Mouse (Mus musculus) Patski (cell line): ENCODE measurements around the gene Tchh. TPM values are rescaled to one million over a fixed set of nuclear protein-coding genes. Genes with fewer than 3 reads are reported as not detected.
A peak's percentile ranks its signal among the peaks of the same experiment; 100 is the strongest.
"Not testable (repeated sequence)": the region's sequence is repeated elsewhere in the genome, so short reads cannot be mapped to it uniquely, and the experiment has no call there.

Experiments used
- ATAC-seq: fragments of 100-300 bp; one replicate; pipeline ENCODE4 v1.8.0; 2021
- CTCF ChIA-PET: fragments of 350-600 bp; sonication (Branson Sonifier 250); formaldehyde crosslinking; loops from one replicate; lab custom pipeline; 2022; ENCODE audit warnings: inconsistent platforms; lab: Charles Lee
- POLR2A ChIA-PET: fragments of 350-600 bp; sonication (Branson Sonifier 250); formaldehyde crosslinking; loops from one replicate; lab custom pipeline; 2022; ENCODE audit warnings: antibody characterized with exemption, inconsistent platforms; lab: Charles Lee
- DNase-seq: peaks from one replicate; pipeline ENCODE4 v3.0.0-alpha.2; 2011; ENCODE audit warnings: low read depth, low spot score
- H3K27me3 ChIP-seq: fragments of 371-371 bp; one replicate; pipeline ENCODE4 v1.5.1; 2021
- CTCF ChIP-seq: fragments of 100-300 bp; IDR thresholded peaks from one replicate; pipeline ENCODE4 v1.5.1; 2021
- in situ Hi-C: fragments of 300-500 bp; cut with MboI; formaldehyde crosslinking; loops from 3 replicates; pipeline ENCODE4 v1.11.1; 2018; ENCODE audit warnings: low pct_unique_long_range_greater_than_20kb, mixed read lengths
- polyA plus RNA-seq: library from polyadenylated mRNA; unstranded; gene quantifications from one replicate; pipeline ENCODE4 v1.2.3, GENCODE M21; 2021

Gene Tchh
- polyA plus RNA-seq, 1 experiment from 2014 or later: 3.6 TPM

GRCm38 (mm10) chr3:93446128-93446755 is 4.1 kb downstream of the Tchh start:
- in situ Hi-C loops: no loop called here
- DNase-seq (no peak), ATAC-seq (no peak)
- TF ChIP-seq CTCF: no peak
- peaks cover 85% of the 10 kb centered on the region for H3K27me3 ChIP-seq
- CTCF ChIA-PET: interaction anchor here (1.0 to 5.6 kb wide), 11 partner anchors 8 to 316 kb away, joined by 3 to 53 read pairs (median 4); no protein-coding TSS in a partner anchor
- POLR2A ChIA-PET: interaction anchor here (0.6 kb wide), 1 partner anchor 91 kb away, joined by 4 read pairs; no protein-coding TSS in a partner anchor

DNA sequence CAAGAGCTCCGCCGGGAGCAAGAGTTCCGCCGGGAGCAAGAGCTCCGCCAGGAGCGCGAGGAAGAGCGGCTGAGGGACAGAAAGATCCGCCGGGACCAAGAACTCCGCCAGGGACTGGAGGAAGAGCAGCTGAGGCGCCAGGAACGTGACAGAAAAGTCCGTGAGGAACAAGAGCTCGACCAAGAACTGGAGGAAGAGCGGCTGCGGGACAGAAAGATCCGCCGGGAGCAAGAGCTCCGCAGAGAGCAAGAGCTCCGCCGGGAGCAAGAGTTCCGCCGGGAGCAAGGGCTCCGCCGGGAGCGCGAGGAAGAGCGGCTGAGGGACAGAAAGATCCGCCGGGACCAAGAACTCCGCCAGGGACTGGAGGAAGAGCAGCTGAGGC is 4.6 kb downstream of the Tchh start:
- H3K27me3 ChIP-seq: peaks cover 85% of the 10 kb centered on the region
- ATAC-seq: peak; percentile 0
- DNase-seq, in situ Hi-C loops: not testable (repeated sequence)
- ChIA-PET POLR2A (interaction anchor here (0.6 kb wide), 1 partner anchor 91 kb away, joined by 4 read pairs; no protein-coding TSS in a partner anchor), CTCF (interaction anchor here (1.0 to 5.6 kb wide), 7 partner anchors 38 to 317 kb away, joined by 3 to 53 read pairs (median 4); no protein-coding TSS in a partner anchor)

GRCm38 (mm10) chr3:93447138-93447841 is 5.2 kb downstream of the Tchh start:
- ChIA-PET CTCF (interaction anchor here (0.9 to 5.6 kb wide), 7 partner anchors 36 to 86 kb away, joined by 3 to 53 read pairs (median 4); no protein-coding TSS in a partner anchor), POLR2A (interaction anchor here (0.6 kb wide), 1 partner anchor 92 kb away, joined by 4 read pairs; no protein-coding TSS in a partner anchor)
- DNase-seq (no peak), ATAC-seq (peak; percentile 28)
- in situ Hi-C loops: no loop called here
- no peak for TF ChIP-seq CTCF
- H3K27me3 ChIP-seq: peaks cover 85% of the 10 kb centered on the region

DNA sequence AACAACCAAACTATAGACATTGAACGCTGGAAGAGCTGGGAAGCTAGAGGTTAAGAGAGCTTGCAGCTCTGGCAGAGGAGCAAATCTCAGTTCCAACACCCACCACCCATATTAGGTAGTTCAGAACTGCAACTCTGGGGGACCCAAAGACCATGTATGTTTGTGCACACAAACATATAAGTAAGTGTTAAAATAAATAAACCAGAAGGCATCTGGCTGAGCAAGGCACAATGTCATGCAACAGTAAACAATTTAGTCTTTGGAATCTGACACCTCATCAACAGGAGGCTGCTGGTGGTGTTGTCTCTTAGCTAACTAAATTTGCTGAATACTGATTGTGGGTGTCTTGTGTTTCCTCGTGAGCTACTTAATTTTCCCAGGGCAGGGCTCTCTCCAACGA is 24.4 kb downstream of the Tchh start:
- POLR2A ChIA-PET: no interaction called here

GRCm38 (mm10) chr3:93467130-93467529 is 25.0 kb downstream of the Tchh start:
- in situ Hi-C loops: no loop called here
- no peak for TF ChIP-seq CTCF
- ATAC-seq (no peak), DNase-seq (no peak)
- H3K27me3 ChIP-seq: peaks cover 46% of the 10 kb centered on the region
- POLR2A ChIA-PET: no interaction called here
- CTCF ChIA-PET: interaction anchor here (1.2 to 1.7 kb wide), 3 partner anchors 10 to 106 kb away, joined by 3 to 4 read pairs (median 3); no protein-coding TSS in a partner anchor

More for the DNA sequence above, 24.4 kb downstream of the Tchh start:
- CTCF ChIA-PET: interaction anchor here (1.2 to 1.7 kb wide), 4 partner anchors 9 to 105 kb away, joined by 3 to 4 read pairs (median 3); no protein-coding TSS in a partner anchor
- TF ChIP-seq CTCF: no peak
- peaks cover 40% of the 10 kb centered on the region for H3K27me3 ChIP-seq
- in situ Hi-C loops: no loop called here
- ATAC-seq: no peak
- no peak for DNase-seq

DNA sequence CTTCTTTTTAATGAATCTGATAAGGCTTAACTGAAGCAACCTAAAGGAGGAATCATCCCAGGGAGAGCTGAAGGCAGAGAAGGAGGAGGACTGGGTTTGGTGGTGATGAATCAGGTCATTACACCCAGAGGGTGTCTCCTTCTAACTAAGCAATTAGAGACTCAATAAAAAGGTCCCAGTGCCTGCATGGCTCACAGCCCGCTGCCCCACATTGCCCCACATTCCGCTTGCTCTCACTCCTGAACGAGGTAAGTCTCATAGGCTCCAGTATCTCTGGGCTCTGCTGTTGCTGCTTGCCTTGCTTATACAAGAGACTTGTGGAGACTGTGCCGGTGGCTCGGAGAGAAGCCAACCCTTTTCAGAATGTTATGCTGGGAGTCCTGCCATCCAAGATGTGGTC is 26.4 kb downstream of the Tchh start, which contains the start of gene Tchhl1:
Gene Tchhl1, plus strand, starts transcription at position 194 of the 400 bp plus-strand sequence.
- H3K27me3 ChIP-seq: peaks cover 59% of the 10 kb centered on the region
- ATAC-seq (peak; percentile 94), DNase-seq (no peak)
- no peak for TF ChIP-seq CTCF
- ChIA-PET CTCF (no interaction called here), POLR2A (no interaction called here)
- in situ Hi-C loops: no loop called here

- no peak for DNase-seq
- ChIA-PET CTCF (no interaction called here), POLR2A (no interaction called here)
- no peak for TF ChIP-seq CTCF
- in situ Hi-C loops: no loop called here
- no peak for ATAC-seq
- peaks cover 60% of the 10 kb centered on the region for H3K27me3 ChIP-seq
These were observed 27.5 kb downstream of the Tchh start for GRCm38 (mm10) chr3:93469629-93470028.

DNA sequence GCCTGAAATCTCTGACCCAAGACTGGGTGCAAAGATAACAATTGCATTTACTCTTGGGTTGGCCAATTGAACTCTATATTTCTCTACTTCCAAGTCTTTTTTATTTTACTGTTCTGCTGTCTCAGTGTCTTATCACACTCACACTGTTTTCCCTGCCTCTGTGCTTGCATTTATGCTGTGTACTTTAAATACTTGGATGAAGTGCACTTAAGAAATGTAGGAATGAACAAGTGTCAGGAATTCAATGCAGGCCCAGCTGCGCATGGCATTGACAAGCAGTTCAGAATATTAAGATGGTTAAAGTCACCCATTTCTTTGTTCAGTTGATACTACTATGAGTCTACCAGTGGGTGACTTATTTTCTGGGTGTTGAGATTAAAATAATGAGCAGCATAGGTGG is 37.9 kb downstream of the Tchh start:
- in situ Hi-C loops: no loop called here
- ATAC-seq: no peak
- POLR2A ChIA-PET: no interaction called here
- DNase-seq: no peak
- no peak for TF ChIP-seq CTCF
- CTCF ChIA-PET: interaction anchor here (1.2 kb wide), 1 partner anchor 14 kb away, joined by 4 read pairs; no protein-coding TSS in a partner anchor
- H3K27me3 ChIP-seq: peaks cover 7% of the 10 kb centered on the region

GRCm38 (mm10) chr3:93481982-93482616 is 40.0 kb downstream of the Tchh start:
- TF ChIP-seq CTCF: no peak
- ATAC-seq (no peak), DNase-seq (no peak)
- H3K27me3 ChIP-seq: peaks cover 3% of the 10 kb centered on the region
- in situ Hi-C loops: no loop called here
- CTCF ChIA-PET: no interaction called here
- POLR2A ChIA-PET: interaction anchor here (0.6 kb wide), 1 partner anchor 59 kb away, joined by 3 read pairs; no protein-coding TSS in a partner anchor

GRCm38 (mm10) chr3:93485611-93486010 is 43.5 kb downstream of the Tchh start:
- in situ Hi-C loops: no loop called here
- ChIA-PET POLR2A (no interaction called here), CTCF (interaction anchor here (1.1 to 2.5 kb wide), 6 partner anchors 9 to 124 kb away, joined by 3 to 15 read pairs (median 4); no protein-coding TSS in a partner anchor)
- peak; percentile 94 for ATAC-seq
- TF ChIP-seq CTCF: no peak
- DNase-seq: no peak
- peaks cover 3% of the 10 kb centered on the region for H3K27me3 ChIP-seq
